Mouse (Mus musculus): ENCODE measurements at regions not wholly inside any gene's neighbourhood (a gene's known extent, or its start where the extent isn't known, plus 50 kb on each side); places are given as distances from the start of the nearest gene placed in this dataset.

DNA sequence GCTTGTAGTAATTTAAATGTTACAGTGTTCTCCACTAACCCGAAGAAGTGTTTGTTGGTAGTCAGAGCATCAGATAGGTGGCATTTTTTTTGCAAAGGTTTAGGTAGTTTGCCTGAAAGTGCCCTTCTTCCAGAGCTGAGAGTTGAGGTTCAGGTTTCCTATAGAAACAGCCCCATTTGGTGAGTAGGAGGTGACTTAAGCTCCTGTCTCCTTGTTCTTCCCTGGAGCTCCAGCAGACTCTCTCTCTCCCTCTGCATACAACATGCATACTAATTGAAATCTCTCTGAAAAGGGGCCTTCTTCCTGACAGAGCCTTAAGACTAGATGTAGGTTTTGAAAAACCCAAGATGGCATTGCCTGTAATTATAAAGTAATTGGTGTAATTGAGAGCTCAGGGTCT, 161.3 kb downstream of the Spata19 start:
- no peak for DNase-seq

GRCm38 (mm10) chr9:27558286-27558685, 161.7 kb downstream of the Spata19 start:
- no peak for DNase-seq

GRCm38 (mm10) chr9:27568372-27569053, 171.9 kb downstream of the Spata19 start:
- peak; percentile 32 to 44 for DNase-seq

DNA sequence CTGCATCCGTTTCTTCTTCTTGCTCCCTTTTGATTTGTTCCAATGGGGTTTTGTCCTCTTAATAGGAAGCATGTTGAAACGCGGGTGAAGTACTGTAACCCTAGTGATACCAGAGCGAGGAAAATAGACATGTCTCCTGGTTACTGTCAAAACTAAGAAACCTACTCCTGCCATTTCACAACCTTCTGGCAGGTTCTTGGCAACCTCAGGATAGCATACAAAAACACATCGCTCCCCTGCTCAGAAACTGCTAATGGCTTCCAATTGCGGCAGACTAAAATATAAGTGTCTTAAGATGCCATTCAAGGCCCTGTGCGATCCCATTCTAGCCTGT, 172.4 kb downstream of the Spata19 start:
- peak in 1 of 2 experiments; percentile 3 for DNase-seq

- peak; percentile 48 to 49 for DNase-seq
Observed at GRCm38 (mm10) chr9:27617096-27617839, 173.3 kb upstream of the Opcml start.

- DNase-seq: no peak
Observed at GRCm38 (mm10) chr9:27634901-27635300, 155.7 kb upstream of the Opcml start.

GRCm38 (mm10) chr9:27640611-27641010, 150.0 kb upstream of the Opcml start:
- no peak for DNase-seq

- no peak for DNase-seq
Observed at GRCm38 (mm10) chr9:27643312-27643711, 147.3 kb upstream of the Opcml start.

- DNase-seq: peak; percentile 74 to 79
Observed at GRCm38 (mm10) chr9:27643916-27644315, 146.7 kb upstream of the Opcml start.

GRCm38 (mm10) chr9:27645435-27645834, 145.1 kb upstream of the Opcml start:
- DNase-seq: no peak

DNA sequence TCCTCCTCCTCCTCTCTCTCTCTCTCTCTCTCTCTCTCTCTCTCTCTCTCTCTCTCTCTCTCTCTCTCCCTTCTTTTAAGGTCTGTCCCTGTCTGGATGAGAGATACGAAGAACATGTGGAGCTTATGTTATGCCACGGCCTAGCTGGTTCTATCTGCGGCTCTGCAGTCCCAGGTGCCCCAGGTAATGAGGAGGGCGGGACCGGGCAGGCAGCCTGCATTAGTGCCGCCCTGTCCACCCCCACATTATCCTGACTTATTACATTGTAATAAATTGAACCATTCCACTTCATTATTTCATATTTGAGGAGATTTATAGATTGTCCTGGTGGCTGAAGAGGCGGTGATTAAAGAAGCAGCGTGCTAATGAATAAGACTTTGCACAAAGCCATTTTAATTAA, 144.5 kb upstream of the Opcml start:
- no peak for DNase-seq

GRCm38 (mm10) chr9:27646956-27647355, 143.6 kb upstream of the Opcml start:
- no peak for DNase-seq

GRCm38 (mm10) chr9:27658001-27658400, 132.6 kb upstream of the Opcml start:
- DNase-seq: peak; percentile 49 to 55

DNA sequence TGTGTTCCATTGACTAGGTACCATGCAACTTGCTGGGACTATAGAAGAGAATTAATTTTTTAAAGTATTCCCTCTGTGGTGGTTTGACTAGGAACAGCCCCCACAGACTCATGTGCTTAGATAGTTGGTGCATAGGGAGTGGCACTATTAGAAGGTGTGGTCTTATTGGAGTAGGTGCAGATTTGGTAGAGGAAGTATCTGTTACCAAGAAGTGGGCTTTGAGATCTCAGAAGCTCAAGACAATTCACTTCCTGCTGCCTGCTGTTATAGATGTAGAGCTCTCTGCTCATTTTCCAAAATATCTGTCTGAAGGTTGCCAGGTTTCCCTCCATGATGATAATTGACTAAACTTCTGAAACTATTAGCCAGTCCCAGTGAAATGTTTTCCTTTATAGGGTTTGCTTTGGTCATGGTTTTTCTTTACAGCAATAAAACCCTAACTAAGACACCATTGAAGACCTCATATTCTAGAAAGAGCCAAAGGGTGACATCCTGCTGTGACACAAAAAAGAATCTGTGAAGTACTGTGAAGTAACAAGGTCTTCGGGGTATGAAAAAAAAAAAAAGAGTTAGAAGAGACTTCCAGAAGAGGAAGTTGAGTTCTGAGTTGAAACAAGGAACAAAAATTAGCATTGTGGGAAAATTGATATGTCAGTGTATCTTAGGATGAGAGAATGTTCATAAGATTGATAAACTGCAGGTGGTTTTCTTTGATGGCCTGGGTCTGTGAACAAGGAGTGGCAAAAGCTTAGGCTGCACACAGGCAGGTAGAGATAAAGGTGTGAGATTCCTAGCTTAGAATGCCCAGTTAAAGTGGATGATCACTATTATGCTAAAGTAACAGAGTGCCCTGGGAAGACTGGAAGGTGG, 128.9 kb upstream of the Opcml start:
- DNase-seq: no peak

DNA sequence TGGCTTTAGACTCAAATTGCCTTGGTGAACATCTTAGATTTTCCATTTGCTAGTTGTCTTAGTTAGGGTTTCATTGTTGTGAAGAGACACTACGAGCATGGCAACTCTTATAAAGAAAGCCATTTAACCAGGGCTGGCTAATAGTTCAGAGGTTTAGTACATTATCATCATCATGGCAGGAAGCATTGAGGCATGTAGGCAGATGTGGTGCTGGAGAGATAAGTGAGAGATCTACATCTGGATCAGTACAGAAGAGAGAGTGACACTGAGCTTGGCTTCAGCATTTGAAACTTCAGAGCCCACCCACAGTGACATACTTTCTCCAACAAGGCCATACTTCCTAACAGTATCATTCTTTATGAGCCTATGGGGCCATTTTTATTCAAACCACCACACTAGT, 127.3 kb upstream of the Opcml start:
- no peak for DNase-seq

- no peak for DNase-seq
Observed at GRCm38 (mm10) chr9:27665659-27666058, 124.9 kb upstream of the Opcml start.

GRCm38 (mm10) chr9:27670032-27670740, 120.4 kb upstream of the Opcml start:
- DNase-seq: no peak

DNA sequence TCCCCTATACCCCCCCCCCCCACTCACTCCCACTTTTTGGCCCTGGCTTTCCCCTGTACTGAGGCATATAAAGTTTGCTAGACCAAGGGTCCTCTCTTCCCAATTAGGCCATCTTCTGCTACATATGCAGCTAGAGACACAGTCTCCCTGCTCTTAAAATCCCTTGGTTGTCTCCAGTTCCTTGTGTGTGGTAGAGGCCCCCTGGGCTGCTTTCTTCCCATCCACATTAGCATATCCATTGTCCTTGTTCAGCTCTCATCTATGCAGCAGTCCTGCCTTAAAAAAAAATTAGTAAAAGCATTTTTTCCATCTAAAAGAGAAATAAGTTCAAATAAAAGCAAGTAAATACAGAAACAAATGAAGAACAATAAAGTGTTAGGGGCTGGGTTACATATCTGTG, 105.2 kb upstream of the Opcml start:
- no peak for DNase-seq

DNA sequence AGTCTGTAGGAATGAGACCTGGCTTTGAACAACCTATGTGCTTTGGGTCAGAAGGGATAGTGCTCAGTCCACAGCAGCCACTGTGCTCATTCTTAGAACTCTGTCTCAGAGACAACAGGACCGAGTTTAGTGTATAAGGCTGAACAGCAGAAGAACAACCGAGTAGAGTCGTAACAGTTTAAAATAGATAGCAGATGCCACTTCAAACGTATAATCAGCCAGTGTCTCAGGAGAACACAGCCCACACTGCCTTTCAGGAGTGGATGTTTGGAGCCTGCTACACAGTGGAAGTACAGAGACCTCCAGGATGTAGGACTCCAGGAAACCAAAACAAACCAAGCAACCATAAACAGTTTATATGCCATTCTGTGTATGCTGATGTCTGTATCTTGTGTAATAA, 99.0 kb upstream of the Opcml start:
- DNase-seq: no peak

GRCm38 (mm10) chr9:27692751-27693150, 97.8 kb upstream of the Opcml start:
- DNase-seq: no peak

GRCm38 (mm10) chr9:27694805-27695593, 95.6 kb upstream of the Opcml start:
- DNase-seq: no peak

- DNase-seq: no peak
Observed at GRCm38 (mm10) chr9:27701559-27701958, 89.0 kb upstream of the Opcml start.

Data from cerebellum, postnatal 14 days (tissue).